Mouse (Mus musculus) brain, embryonic 14.5 days (tissue): Measurements from ENCODE around the gene Slco3a1.

ENCODE experiments used
- CTCF ChIP-seq: fragments of 200-500 bp; IDR thresholded peaks from 2 replicates; pipeline ENCODE4 v1.5.1; 2012; ENCODE audit warnings: inconsistent platforms, mild to moderate bottlenecking, moderate library complexity, borderline replicate concordance; ENCODE audit not compliant: insufficient read depth, insufficient read length; ENCODE audit errors: extremely low read depth
- POLR2A ChIP-seq: fragments of 200-500 bp; IDR thresholded peaks from 2 replicates; pipeline ENCODE4 v1.6.1; 2012; ENCODE audit warnings: mild to moderate bottlenecking, inconsistent platforms, borderline replicate concordance; ENCODE audit not compliant: poor library complexity, insufficient read depth, insufficient read length, severe bottlenecking; ENCODE audit errors: extremely low read depth

- TF ChIP-seq POLR2A (no peak), CTCF (no peak)
These were observed 7.9 kb downstream of the Slco3a1 start for GRCm38 (mm10) chr7:74546691-74547090.
